Mouse (Mus musculus): Measurements from ENCODE around the gene E2f6. TPM values are rescaled to one million over a fixed set of nuclear protein-coding genes. Genes with fewer than 3 reads are reported as not detected.

E2f6 gene
- polyA plus RNA-seq, 1 experiment = 46.5 TPM

DNA sequence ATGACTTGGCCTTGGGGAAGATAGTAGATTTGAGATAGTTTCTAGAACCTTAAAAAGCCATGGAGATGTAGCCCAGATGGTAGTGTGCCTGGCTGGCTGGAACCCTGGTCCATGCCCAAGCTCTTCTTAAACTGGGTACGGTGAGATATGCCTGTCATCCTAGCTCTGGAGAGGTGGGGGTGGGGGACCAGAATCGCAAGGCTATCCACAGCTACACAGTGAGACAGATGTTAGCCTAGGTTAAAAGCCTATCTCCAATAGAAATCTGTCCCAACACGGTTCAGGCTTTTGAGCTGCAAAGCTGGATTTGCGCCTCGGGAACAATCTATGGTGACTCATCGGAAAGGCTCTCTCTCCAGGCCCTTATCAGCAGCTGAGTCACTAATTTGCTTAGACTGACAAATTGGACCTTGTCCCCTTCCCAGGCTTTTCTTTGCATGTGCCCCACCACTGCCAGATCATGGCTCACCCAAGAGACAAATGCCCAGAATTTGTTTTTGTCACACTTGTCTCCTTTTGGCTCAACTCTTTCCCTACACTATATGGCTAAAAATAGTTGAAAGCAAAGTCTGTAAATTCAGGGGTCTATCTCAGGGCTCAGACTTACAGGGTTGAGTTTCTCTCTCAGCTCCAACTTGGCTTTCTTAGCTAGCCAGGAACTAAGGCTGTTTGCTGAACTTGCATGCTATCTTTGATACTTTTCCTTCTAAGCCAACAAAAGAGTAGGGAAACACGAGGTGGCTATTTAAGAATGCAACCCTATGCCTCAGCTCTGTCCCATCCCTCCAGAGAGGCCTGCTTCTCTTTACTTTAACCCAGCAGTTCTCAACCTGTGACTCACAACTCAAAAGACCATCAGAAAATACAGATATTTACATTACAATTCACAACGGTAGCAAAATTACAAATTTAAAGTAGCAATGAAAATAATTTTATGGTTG, 30.3 kb downstream of the E2f6 start:
- H3K27ac ChIP-seq (ENCODE audit: insufficient read depth, low read length) = peak overlapping the region; percentile 97
- no peak overlapping the region for H3K4me3 ChIP-seq (ENCODE audit: insufficient read depth, low read length)
- no peak for TF ChIP-seq POLR2A (IDR thresholded peaks at IDR 0.05; ENCODE audit: low read depth, low read length)
- TF ChIP-seq CTCF (IDR thresholded peaks at IDR 0.05; ENCODE audit: borderline replicate concordance, insufficient read depth, low read length) = no peak
- peaks cover 14% of the 10 kb centered on the region for H3K4me1 ChIP-seq (ENCODE audit: control insufficient read depth, insufficient read depth, low read length)

DNA sequence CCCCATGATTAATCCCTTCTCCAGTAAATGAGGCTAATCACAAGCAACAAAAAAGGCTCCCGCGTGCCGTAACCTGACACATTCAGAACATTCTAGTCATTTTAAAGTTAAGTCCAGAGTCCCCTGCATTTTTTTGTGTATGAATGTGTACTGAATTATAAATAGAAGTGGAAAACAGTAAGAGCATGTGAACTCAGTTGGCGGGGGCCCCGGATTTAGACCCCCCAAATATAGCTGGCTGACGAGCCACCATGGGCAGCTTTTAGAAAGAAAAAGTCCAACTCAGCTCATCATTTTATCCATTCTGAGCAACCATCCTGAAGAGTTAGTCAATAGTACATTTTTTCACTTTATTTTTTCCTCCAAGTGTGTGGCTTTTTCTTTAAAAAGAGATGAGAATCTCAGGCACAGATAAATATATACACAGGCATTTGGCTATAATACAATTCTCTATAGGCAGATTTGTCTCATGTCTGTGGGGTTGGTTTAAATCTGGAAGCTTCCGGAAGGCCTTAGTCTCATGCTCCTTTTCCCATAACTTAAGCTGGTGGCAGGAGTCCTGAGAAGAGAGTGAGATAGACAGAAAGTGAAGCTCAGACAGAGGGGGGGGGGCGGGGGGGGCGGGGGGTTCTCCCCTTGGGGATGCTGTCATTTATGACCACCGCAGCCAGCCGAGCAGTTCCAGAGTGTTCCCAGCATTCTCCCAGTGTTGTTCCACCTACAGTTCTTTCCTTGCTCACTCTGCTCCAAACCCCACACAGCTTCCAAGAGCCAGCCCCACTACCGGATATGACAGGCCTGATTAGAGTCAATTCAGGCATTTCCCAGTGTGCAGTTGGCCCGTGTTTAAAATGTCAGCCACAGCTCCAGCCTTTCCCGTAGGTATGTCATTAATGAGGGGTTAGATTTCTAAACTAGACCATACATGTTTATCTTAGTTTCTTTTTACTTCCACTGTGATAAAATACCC, 34.1 kb downstream of the E2f6 start:
- Histone ChIP-seq H3K27ac (ENCODE audit: insufficient read depth, low read length) (peak overlapping the region; percentile 74), H3K4me1 (ENCODE audit: control insufficient read depth, insufficient read depth, low read length) (peaks cover 21% of the 10 kb centered on the region), H3K4me3 (ENCODE audit: insufficient read depth, low read length) (no peak overlapping the region)
- TF ChIP-seq CTCF (IDR thresholded peaks at IDR 0.05; ENCODE audit: borderline replicate concordance, insufficient read depth, low read length) (no peak), POLR2A (IDR thresholded peaks at IDR 0.05; ENCODE audit: low read depth, low read length) (peak; percentile 31; the same call in 1 of the 2 replicates)

DNA sequence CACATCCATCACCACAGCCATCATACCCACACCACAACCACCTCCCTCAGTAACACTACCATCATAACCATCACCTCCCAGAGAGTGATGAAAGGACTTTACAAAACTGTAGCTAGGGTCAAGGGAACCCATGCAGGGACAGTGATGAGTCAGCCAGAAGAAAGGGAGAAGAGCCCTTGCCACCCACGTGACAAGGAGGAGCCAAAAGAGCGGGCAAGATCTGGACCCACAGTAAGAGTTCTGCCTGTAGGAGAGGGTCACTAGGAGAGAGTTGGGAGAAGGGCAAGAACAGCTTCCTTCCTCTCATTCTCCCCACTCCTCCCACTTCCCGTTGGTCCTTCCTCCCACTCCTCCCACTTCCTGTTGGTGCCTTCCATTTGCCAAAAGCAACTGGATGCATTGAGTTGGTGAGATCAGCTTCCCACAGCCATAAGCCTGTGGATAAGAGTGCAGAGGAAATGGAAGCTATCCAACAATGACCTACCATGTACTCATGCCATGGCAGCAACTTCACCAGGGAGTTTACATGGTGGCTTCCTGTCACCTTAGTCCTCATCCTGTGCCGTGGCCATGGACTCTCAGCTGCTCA, 36.5 kb downstream of the E2f6 start:
- TF ChIP-seq CTCF (IDR thresholded peaks at IDR 0.05; ENCODE audit: borderline replicate concordance, insufficient read depth, low read length) (no peak), POLR2A (IDR thresholded peaks at IDR 0.05; ENCODE audit: low read depth, low read length) (no peak)
- H3K4me1 ChIP-seq (ENCODE audit: control insufficient read depth, insufficient read depth, low read length) = peaks cover 24% of the 10 kb centered on the region
- H3K27ac ChIP-seq (ENCODE audit: insufficient read depth, low read length) = peak overlapping the region; percentile 91; the same call in 1 of the 2 replicates
- H3K4me3 ChIP-seq (ENCODE audit: insufficient read depth, low read length) = no peak overlapping the region

DNA sequence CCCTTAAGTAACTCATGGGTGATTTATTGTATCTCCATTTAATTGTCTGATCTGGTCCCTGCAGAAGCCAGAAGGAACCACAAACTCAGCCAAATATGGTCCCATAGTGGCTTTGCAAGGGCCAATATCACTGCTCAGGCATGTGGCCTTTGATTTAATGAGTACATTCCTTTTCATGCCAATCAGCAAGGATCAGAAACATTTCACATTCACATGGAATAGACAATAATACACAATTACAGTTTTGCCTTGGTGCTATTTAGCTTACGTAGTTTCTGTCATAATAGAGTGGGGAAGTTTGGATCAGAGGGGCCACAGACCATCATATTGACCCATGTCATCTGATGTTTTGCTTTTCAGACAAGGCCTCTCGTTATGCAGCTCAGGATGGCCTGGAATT, 37.7 kb downstream of the E2f6 start:
- Histone ChIP-seq H3K4me3 (ENCODE audit: insufficient read depth, low read length) (no peak overlapping the region), H3K27ac (ENCODE audit: insufficient read depth, low read length) (peak overlapping the region; percentile 91), H3K4me1 (ENCODE audit: control insufficient read depth, insufficient read depth, low read length) (peaks cover 30% of the 10 kb centered on the region)
- TF ChIP-seq POLR2A (IDR thresholded peaks at IDR 0.05; ENCODE audit: low read depth, low read length) (no peak), CTCF (IDR thresholded peaks at IDR 0.05; ENCODE audit: borderline replicate concordance, insufficient read depth, low read length) (no peak)

DNA sequence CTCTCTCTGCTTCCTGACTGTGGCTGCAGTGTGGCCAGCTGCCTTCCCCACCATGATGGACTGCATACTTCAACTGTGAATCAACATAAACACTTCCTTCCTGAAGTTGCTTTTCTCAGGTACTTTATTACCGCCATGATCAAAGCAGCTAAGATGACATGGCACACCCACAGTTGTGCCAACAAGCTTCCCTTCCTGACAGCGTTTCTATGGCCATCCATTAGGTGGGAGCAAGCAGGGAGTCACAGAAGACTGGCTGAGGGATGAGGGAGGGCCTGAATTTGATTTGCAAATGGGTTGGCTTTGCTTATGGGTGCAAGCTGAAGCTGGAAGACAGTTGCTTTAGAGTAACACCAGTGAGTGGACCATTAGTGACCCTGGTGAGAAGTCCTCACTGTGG, 39.1 kb downstream of the E2f6 start:
- Histone ChIP-seq H3K27ac (ENCODE audit: insufficient read depth, low read length) (peak overlapping the region; percentile 32), H3K4me1 (ENCODE audit: control insufficient read depth, insufficient read depth, low read length) (peaks cover 27% of the 10 kb centered on the region), H3K4me3 (ENCODE audit: insufficient read depth, low read length) (no peak overlapping the region)
- TF ChIP-seq POLR2A (IDR thresholded peaks at IDR 0.05; ENCODE audit: low read depth, low read length) (no peak), CTCF (IDR thresholded peaks at IDR 0.05; ENCODE audit: borderline replicate concordance, insufficient read depth, low read length) (no peak)

DNA sequence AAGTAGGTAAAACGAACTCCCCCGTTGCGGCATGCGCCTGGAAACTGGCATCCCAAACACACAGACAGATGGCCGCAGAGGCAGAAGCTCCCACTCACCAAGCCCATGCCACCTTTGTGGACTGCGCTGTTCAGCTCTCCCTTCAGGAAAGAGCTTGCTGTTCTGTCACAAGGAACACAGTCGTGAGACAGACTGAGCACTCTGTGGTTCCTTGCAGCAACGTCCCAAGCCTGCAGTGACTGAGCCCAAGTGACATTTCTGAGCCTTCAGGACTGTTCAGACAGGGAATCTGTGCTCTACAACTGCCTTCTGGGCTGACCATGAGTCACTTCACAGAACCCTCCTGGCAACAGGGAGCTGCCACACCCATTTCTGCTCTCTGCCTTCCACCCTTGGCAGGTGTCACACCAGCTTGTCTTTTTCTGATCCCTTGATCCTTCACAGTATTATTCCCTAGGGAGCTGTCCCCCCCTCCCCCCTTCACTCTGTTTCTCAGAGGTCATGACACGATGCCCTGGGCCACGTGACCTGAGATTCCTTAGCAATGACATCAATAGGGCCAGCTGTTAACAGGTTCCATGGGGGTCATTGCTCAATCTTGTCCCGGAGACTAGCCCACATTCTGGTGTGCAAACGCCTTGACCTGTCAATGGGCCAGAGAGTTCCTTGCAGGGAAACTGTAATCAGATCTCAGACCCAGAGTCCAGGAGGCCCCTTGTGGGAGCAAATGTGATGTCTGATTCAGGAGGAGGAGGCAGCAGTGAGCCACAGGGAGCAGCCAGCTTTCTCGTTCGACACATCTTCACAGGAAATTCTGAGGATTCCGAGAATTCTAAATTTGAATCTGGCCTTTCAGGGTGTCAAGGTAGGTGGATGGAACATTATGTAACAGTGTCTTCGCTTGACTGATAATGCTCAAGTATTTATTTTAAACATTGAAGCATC, 39.9 kb downstream of the E2f6 start:
- Histone ChIP-seq H3K4me1 (ENCODE audit: control insufficient read depth, insufficient read depth, low read length) (peaks cover 27% of the 10 kb centered on the region), H3K4me3 (ENCODE audit: insufficient read depth, low read length) (no peak overlapping the region), H3K27ac (ENCODE audit: insufficient read depth, low read length) (peak overlapping the region; percentile 77)
- TF ChIP-seq POLR2A (IDR thresholded peaks at IDR 0.05; ENCODE audit: low read depth, low read length) (no peak), CTCF (IDR thresholded peaks at IDR 0.05; ENCODE audit: borderline replicate concordance, insufficient read depth, low read length) (peak; percentile 50; the same call in 1 of the 2 replicates)

DNA sequence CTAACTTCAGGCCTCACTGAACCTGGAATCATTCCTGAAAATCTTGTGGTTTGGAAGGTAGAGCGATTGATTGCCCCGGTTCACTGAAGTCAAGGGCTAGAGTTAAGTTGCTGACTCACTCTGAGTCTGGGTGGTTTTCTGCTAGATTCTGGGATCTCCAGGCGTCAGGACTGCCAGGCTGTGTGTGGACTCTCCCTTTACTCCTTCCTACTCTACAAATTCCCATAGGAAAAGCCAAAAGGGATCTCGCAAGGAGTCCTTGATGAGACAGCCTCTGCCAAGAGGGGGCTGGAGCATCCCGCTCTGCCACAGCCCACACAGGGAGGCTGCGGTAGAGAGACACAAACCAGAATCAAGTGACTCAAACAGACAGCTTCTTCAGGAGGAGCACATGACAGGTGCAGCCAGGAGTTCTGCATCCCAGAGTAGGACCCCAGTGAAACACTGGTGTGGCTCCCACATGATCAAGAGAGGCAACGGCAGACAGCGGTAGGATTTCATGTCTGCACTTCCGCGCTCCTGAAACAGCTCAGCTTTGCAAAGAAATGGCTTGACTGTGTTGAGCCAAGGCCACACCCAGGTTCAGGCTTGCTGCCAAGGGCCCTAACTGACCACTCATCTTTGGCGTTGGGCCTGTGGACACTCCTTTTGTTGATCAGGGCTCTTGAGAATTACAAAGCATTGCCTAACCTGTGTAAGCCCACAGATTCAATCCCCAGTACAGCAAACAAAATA, 42.8 kb downstream of the E2f6 start:
- H3K4me3 ChIP-seq (ENCODE audit: insufficient read depth, low read length) = no peak overlapping the region
- peaks cover 23% of the 10 kb centered on the region for H3K4me1 ChIP-seq (ENCODE audit: control insufficient read depth, insufficient read depth, low read length)
- TF ChIP-seq POLR2A (IDR thresholded peaks at IDR 0.05; ENCODE audit: low read depth, low read length) (no peak), CTCF (IDR thresholded peaks at IDR 0.05; ENCODE audit: borderline replicate concordance, insufficient read depth, low read length) (no peak)
- peak overlapping the region; percentile 78 for H3K27ac ChIP-seq (ENCODE audit: insufficient read depth, low read length)

Measured in embryonic fibroblast, embryonic 13.5 days (primary cell).